Mouse (Mus musculus): ENCODE results near the gene Itih5.

GRCm38 (mm10) chr2:10288142-10288831, 134.9 kb downstream of the Itih5 start:
- TF ChIP-seq CTCF (IDR thresholded peaks at IDR 0.05; ENCODE audit: insufficient read depth, low read length) (peak; percentile 49), POLR2A (IDR thresholded peaks at IDR 0.05; ENCODE audit: borderline replicate concordance, extremely low read depth, low read depth, low read length) (no peak)

All from lung, adult 2 months (tissue).